Comparison of ENCODE assay signal across 16 mouse cellular contexts in the genomic region with DNA sequence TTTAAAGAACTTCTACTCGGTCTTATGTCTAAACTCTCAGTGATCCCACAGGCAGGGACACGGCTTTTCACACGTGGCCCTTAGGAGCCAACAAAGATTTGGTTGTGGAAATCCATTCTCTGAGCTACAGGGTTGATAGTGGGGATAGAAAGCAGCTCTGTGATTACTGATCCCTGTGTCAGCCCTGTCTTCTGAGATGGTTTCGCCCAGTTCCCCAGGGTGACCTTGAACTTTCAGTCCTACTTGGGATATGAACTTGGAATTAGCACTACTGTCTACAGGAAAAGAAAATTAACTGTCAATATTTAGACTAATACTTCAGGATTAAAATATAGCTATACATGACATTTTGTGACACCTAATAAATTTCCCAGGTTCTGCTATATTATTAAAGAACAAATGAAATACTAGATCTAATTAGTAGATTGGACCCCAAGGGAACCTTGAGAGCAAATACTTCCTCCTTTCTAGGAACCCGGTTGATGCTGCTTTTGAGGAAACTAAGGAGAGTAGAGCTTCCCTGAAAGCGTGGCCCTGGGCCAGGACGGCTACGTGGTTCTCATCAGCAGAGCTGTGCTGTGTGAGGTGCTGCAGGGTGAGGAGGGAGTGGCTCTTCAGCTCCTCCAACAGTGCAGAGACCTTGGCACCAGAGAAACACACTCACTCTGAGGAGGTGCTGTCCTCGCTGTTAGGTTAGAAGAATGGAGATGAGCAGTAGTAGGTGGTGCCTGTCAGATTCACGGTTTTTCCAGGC. TPM values are rescaled to one million over a fixed set of nuclear protein-coding genes. Genes with fewer than 3 reads are reported as not detected.
DNase-seq lines count a peak whose midpoint lies in the region; ATAC-seq lines count a peak whose summit lies in the region.
"Had no signal": no experiment of that assay in that cellular context is flagged by ENCODE, and none has a peak within 500 bp of the region (broad histone marks: within the 10 kb centered on the region; RNA-seq: fewer than 3 reads in every experiment).

No protein-coding gene starts in this region.

- ATAC-seq in kidney, embryonic 16.5 days (ENCODE audit: low FRiP score, low TSS enrichment) = no peak
- ATAC-seq: forebrain, embryonic 15.5 days had no signal

- H3K27ac ChIP-seq in kidney, embryonic 16.5 days (ENCODE audit: low read length) = no peak overlapping the region
- H3K27ac ChIP-seq: forebrain, embryonic 15.5 days; hindbrain, embryonic 10.5 days; limb, embryonic 12.5 days had no signal

- H3K4me2 ChIP-seq in kidney, embryonic 16.5 days (replicated peaks; ENCODE audit: low read depth, low read length) = no peak overlapping the region
- H3K4me2 ChIP-seq: forebrain, embryonic 15.5 days; limb, embryonic 12.5 days had no signal

- H3K27me3 ChIP-seq in kidney, embryonic 16.5 days (ENCODE audit: insufficient read depth, low read length) = no peaks in the 10 kb centered on the region
- H3K27me3 ChIP-seq: forebrain, embryonic 15.5 days; limb, embryonic 12.5 days had no signal

- no peaks in the 10 kb centered on the region for H3K4me1 ChIP-seq in kidney, embryonic 16.5 days (ENCODE audit: insufficient read depth, low read length)
- H3K4me1 ChIP-seq: forebrain, embryonic 15.5 days; hindbrain, embryonic 10.5 days; limb, embryonic 12.5 days had no signal

- H3K36me3 ChIP-seq in kidney, embryonic 16.5 days (ENCODE audit: insufficient read depth, low read length) = 0 out of 2 replicates have a peak, but pooled peaks cover 7% of the 10 kb centered on the region
- H3K36me3 ChIP-seq: forebrain, embryonic 15.5 days had no signal

- DNase-seq in adrenal gland, postnatal 10 days = peak; percentile 49
- no peak for DNase-seq in adrenal gland, adult 8-10 months
- peak; percentile 13 for DNase-seq in lung, postnatal 36 days
- no peak for DNase-seq in lung, postnatal 25 days (ENCODE audit: low spot score)
- DNase-seq in adrenal gland, postnatal 14 days = peak; percentile 64
- peak; percentile 16 for DNase-seq in large intestine, adult 2 months (ENCODE audit: low read depth, low spot score)
- DNase-seq in embryo, embryonic 11 days = no peak
- DNase-seq: cerebellum, adult 18-20 months; gastrocnemius, postnatal 14 days; kidney, adult 11 months; lung, postnatal 4 days; right cerebral cortex, postnatal 25 days had no signal

- H3K9me3 ChIP-seq in kidney, embryonic 16.5 days (ENCODE audit: low read length) = peaks cover 3% of the 10 kb centered on the region; the same call in 1 of the 2 replicates
- H3K9me3 ChIP-seq: forebrain, embryonic 15.5 days; hindbrain, embryonic 10.5 days had no signal

- 42% methylated on average over 10 of the region's 10 CpGs for WGBS in large intestine, adult 2 months
- 80% methylated on average over 10 of the region's 10 CpGs for WGBS in kidney, embryonic 16.5 days

- no peak overlapping the region for H3K4me3 ChIP-seq in kidney, embryonic 16.5 days (ENCODE audit: low read length)
- H3K4me3 ChIP-seq: forebrain, embryonic 15.5 days; hindbrain, embryonic 10.5 days; limb, embryonic 12.5 days had no signal

- no peak overlapping the region for H3K9ac ChIP-seq in kidney, embryonic 16.5 days (replicated peaks; ENCODE audit: low read length)
- H3K9ac ChIP-seq: forebrain, embryonic 15.5 days; limb, embryonic 12.5 days had no signal

RNA-seq across cellular contexts. Expression of a gene that starts 10.2 kb away (rescaled TPM):
- total RNA-seq in adrenal gland, postnatal 10 days (2021) = 10 to 100 TPM; 41.5 to 45.5 TPM
- 10 to 100 TPM; 46.9 to 62.3 (median 54.4) TPM for total RNA-seq in adrenal gland, adult 8-10 months (2022)
- 40.6 and 42.4 TPM in 2 replicates for total RNA-seq in adrenal gland, postnatal 14 days (2021)
- polyA plus RNA-seq in large intestine, adult 2 months (2012; rRNA removed) = 12.3 and 12.8 TPM in 2 replicates
- 125 and 139 TPM in 2 replicates for polyA plus RNA-seq in kidney, embryonic 16.5 days (2015; fragmentation: Nextera tagmentation; extraction: Ambion mirVana)

RNA-seq across cellular contexts. Expression of a gene that starts 16.3 kb away (rescaled TPM):
- 10 to 100 TPM; 30.3 to 30.4 TPM for total RNA-seq in adrenal gland, postnatal 10 days (2021)
- total RNA-seq in adrenal gland, adult 8-10 months (2022) = 10 to 100 TPM; 42.5 to 46.9 (median 45.0) TPM
- total RNA-seq in adrenal gland, postnatal 14 days (2021) = 31.3 and 33.0 TPM in 2 replicates
- polyA plus RNA-seq in large intestine, adult 2 months (2012; rRNA removed) = 33.4 and 33.5 TPM in 2 replicates
- 47.4 and 51.8 TPM in 2 replicates for polyA plus RNA-seq in kidney, embryonic 16.5 days (2015; fragmentation: Nextera tagmentation; extraction: Ambion mirVana)

RNA-seq across cellular contexts. Expression of a gene that starts 56.3 kb away (rescaled TPM):
- 100 to 1,000 TPM; 116 to 135 TPM for total RNA-seq in adrenal gland, postnatal 10 days (2021)
- total RNA-seq in adrenal gland, adult 8-10 months (2022) = 100 to 1,000 TPM in 3 of 4 experiments, 10 to 100 TPM in 1; 97.3 to 112 (median 104) TPM
- 136 and 144 TPM in 2 replicates for total RNA-seq in adrenal gland, postnatal 14 days (2021)
- 16.1 and 21.7 TPM in 2 replicates for polyA plus RNA-seq in large intestine, adult 2 months (2012; rRNA removed)
- 52.1 and 62.1 TPM in 2 replicates for polyA plus RNA-seq in kidney, embryonic 16.5 days (2015; fragmentation: Nextera tagmentation; extraction: Ambion mirVana)

Comparison
In these comparisons a context has a peak if more than half of its experiments do, and no peak if none do; other contexts are left out.
1. DNase-seq: peak in adrenal gland, postnatal 10 days (single experiment), lung, postnatal 36 days (single experiment), adrenal gland, postnatal 14 days (single experiment) and large intestine, adult 2 months (single experiment); none in adrenal gland, adult 8-10 months (single experiment), lung, postnatal 25 days (single experiment) and embryo, embryonic 11 days (single experiment).